Mouse (Mus musculus): ENCODE measurements around the gene Lmcd1.

The Lmcd1 gene

DNA sequence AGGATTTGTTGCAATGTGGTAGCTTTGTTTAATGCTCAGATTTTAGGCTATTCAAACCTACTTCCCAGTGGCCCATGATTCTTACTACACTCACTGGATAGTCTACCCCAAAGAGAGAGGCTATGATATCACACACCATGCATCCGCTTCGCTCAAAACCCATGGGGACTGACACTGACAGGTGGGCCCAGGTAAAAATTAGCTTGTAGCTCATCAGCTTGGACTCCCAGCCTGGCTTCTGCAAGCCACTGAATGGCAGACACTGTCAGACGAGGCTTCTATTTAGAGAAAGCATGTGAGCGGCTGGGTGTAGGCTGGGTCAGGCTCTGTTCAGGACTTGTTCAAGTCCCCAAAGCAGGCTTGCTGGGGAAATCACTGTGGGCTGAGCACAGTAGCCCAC lies 76.9 kb downstream of the Lmcd1 start:
- in situ Hi-C loops (cut with MboI, MseI) = no loop called here

DNA sequence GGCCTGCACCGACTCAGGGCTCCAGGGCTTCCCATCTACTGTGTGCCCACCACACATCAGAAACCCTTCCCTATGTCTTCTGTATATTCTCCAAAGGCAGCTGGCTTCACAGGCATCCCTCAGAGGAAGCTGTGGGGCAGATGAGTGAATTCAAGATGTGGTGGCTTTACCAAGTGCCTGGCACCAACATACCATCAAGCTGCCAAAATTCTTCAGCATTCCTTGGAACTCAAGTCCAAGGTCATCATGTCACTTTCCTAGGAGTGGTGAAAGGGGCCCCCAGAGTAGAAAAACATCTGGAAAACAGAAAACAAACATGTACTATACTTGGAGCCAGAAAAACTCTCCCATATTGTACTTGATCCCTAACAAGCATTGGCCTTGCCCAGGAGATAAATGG lies 85.8 kb downstream of the Lmcd1 start:
- in situ Hi-C loops (cut with MboI, MseI) = no loop called here

DNA sequence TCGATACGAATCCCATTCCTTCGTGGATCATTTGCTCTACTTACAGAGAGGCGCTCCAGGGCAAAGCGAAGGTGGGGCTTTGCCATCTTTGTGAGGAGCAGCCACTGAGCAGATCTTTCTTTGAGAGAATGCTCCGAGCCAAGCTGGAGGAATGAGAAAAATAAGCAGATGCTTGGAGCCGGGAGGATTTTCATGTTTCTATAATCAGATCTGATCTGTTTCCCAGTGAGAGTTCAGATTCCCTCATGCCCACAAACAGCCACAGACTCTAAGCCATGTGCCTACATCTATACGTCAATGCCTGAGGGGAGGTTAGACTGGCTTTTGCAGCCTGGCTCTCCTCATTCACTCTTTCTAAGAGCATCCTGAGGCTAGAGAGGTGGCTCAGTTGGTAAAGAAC lies 87.1 kb downstream of the Lmcd1 start:
- in situ Hi-C loops (cut with MboI, MseI) = loop anchor here in 1 of 2 experiments (10.0 kb wide), 1 partner anchor 824 kb away; no protein-coding TSS in a partner anchor

DNA sequence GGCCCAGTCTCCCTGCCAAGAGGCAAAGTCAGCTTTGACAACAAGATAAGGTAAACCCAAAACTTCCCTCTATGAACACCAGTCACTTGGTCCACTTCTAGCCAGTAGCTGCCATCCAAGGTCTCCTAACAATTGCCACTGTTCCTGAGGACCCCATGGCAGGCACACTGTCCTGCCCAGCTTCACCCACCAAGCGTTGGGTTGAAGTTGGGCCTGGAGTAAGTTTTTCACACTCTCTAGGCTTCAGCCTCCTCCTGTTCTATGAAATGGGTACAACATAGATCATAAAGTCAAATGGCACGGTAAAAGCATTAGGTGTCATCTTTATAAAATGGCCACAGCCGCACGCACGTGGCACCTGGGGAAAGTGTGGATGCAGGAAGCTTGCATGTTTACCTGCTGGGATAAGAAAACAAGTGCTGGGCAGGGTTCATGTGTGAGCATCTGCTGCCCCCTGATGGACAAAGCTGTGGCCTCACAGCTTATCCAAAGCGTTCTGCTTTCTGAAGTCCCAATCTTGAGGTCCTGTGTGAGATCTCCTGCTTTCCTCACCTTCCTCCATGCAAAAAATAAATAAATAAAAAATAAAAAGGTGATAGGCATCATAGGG lies 88.9 kb downstream of the Lmcd1 start:
- in situ Hi-C loops (cut with MboI, MseI) = loop anchor here in 1 of 2 experiments (10.0 kb wide), 1 partner anchor 822 kb away; no protein-coding TSS in a partner anchor

DNA sequence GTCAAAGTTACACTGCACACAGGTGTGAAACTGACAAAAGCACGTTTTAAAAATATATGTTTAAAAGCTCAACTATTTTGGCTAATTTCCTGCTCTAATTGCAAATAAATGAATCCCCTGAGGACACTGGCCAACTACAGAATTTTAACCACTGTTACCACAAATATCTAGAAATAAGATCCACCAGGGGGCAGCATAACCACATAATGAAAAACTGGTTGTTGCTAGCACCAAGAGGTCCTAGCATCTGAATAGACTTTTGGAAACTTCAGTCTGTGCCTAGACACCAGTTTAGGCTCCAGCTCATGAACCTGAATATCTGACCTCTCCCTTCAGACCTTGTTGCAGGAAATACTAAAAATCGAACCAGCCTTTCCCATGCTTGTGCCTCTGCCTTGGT lies 91.0 kb downstream of the Lmcd1 start:
- in situ Hi-C loops (cut with MboI, MseI) = loop anchor here in 1 of 2 experiments (10.0 kb wide), 1 partner anchor 820 kb away; no protein-coding TSS in a partner anchor

DNA sequence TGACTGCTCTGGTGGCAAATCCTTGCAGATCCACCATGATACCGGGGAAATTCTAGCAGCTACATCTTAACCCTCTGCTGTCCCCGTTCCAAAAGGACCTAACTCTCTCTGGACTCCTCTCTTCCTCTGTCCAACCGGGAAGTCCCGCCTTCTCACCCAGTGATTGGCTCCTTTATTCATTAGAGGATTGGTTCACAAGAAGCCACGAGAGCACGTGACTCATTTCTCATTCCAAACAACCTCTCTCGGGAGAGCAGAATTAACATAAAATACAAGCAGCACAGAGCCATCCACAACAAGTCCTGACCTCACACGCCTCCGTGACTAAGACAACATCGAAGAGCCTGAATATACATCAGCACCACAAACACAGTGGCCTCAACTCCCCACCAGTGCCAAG lies 91.7 kb downstream of the Lmcd1 start:
- in situ Hi-C loops (cut with MboI, MseI) = loop anchor here in 1 of 2 experiments (10.0 kb wide), 1 partner anchor 820 kb away; no protein-coding TSS in a partner anchor

DNA sequence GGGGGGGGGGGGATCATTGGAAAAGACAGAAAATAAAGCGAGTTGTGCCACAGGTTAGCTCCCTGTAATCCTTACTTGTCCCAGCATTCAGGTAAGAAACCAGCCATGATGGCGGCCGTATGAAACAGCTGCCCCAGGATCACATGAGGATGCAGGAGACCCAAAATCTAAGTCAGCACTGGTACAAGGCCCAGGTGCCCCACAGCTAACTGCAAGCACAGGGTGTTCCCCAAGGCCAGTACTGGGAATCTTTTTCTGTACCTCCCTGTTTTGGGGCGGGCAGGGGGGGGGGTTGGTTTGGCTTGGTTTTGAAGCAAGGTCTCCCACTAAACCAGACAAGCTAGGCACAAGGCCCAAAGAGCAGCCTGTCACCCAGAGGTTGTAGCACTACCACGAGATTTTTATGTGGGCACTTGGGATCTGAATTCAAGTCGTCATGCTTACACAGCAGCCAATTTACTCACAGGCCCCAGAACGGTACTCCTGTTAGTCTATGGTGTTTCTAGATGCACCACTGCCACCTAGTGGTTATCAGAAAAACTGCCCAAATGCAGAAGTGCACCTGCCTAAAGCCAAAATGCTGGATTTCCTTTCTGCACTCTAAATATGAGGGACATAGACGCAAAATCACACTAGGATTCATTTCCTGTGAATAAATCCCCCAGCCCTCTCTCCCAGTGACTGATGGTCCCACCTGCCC lies 100.5 kb downstream of the Lmcd1 start:
- in situ Hi-C loops (cut with MboI, MseI) = loop anchor here in 1 of 2 experiments (5.0 kb wide), 1 partner anchor 162 kb away; no protein-coding TSS in a partner anchor

DNA sequence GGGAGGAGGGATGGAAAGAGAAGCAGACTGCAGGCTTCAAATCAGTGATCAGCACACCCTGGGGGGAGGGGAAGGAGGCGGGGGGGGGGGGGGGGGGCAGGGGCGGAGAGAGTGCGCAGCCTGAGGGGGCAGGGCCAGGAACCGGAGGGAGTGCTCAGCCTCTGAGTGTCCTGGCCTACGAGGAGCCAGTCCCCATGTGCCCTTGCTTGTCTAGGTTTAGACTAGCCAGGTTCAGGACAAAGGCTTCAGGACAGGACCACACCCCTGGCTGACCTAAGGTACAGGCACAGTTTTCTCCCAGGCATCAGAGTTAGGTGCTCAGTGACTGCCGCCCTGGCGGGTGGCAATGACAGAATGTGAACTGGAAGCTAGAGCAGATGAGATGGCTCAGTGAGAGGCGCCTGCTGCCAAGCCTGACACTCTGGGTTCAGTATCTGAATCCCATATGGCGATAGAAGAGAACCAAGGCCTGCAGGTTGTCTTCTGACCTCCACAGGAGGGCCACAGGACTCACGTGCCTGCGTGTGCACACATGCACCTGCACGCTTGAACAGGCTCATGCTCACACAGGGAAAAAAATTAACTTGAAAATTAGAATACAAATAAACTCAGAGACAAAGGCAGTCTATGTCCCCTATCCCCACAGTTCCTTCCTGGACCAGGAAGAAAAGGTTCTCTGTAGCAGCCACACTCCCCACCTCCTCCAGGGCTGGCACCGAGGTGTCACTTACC lies 102.3 kb downstream of the Lmcd1 start:
- in situ Hi-C loops (cut with MboI, MseI) = loop anchor here in 1 of 2 experiments (5.0 kb wide), 1 partner anchor 174 kb away; no protein-coding TSS in a partner anchor

DNA sequence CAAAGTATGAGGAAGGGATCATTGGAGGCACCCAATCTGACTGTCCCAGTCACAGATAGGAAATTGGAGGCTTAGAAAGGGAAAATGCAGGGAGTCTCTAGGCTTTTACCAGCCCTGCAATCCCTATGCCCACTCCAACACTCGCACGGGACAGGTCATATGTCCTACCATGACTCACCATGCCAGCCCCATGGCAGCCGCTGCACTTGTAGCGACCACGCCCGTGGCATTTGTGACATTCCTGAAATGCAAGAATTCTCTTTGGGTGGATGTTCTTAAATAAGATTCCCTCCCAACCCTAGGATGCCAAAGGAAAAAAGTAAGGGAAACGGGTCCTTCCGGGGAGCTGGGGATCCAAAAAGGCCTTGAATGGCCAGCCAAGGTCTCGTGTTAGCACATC lies 105.5 kb downstream of the Lmcd1 start:
- in situ Hi-C loops (cut with MboI, MseI) = loop anchor here in 1 of 2 experiments (5.0 kb wide), 1 partner anchor 177 kb away; no protein-coding TSS in a partner anchor
